Comparison of ENCODE assay signal across 27 mouse cellular contexts in the genomic region with DNA sequence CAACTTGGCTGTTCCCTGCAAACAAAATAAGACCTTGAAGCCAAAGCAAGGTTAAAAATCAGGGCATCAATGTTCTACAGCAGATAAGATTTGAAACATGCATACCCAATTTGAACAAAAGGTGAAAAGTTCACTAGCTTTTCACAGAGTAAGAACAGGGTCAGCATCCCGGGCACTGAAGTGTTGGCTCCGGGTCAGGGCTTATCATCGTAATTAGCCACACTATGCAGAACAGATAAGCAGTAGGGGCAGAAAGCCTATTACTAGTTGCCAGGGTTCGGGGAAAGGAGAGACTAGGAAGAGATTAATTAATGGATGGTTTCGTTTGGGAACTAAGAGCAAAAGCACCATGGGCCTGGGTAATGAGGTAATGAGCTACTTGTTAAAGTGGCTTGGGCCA.
DNase-seq lines count a peak whose midpoint lies in the region; ATAC-seq lines count a peak whose summit lies in the region.
"Had no signal": no experiment of that assay in that cellular context is flagged by ENCODE, and none has a peak within 500 bp of the region (broad histone marks: within the 10 kb centered on the region; RNA-seq: fewer than 3 reads in every experiment).

No protein-coding gene starts in this region.

- ATAC-seq in forebrain, embryonic 11.5 days (replicated peaks; ENCODE audit: low FRiP score): peak; percentile 35
- ATAC-seq in heart, embryonic 12.5 days (ENCODE audit: insufficient number of reproducible peaks, low FRiP score): no peak
- ATAC-seq in midbrain, embryonic 13.5 days: no peak
- ATAC-seq: activated CD4-positive, CD25-positive, alpha-beta regulatory T cell, adult 4 months; hindbrain, embryonic 16.5 days; midbrain, embryonic 15.5 days had no signal

- H3K36me3 ChIP-seq in forebrain, embryonic 11.5 days (ENCODE audit: control insufficient read depth, insufficient read depth, low read length): no peaks in the 10 kb centered on the region
- H3K36me3 ChIP-seq in forebrain, embryonic 10.5 days (replicated peaks): no peaks in the 10 kb centered on the region
- H3K36me3 ChIP-seq in heart, embryonic 12.5 days: no peaks in the 10 kb centered on the region
- H3K36me3 ChIP-seq in midbrain, embryonic 10.5 days: no peaks in the 10 kb centered on the region
- no peaks in the 10 kb centered on the region for H3K36me3 ChIP-seq in midbrain, embryonic 13.5 days
- H3K36me3 ChIP-seq: embryonic facial prominence, embryonic 13.5 days; midbrain, embryonic 15.5 days; neural tube, embryonic 15.5 days had no signal

- H3K4me3 ChIP-seq in forebrain, embryonic 11.5 days (ENCODE audit: low read depth, low read length): no peak overlapping the region
- H3K4me3 ChIP-seq in forebrain, embryonic 10.5 days: no peak overlapping the region
- H3K4me3 ChIP-seq in heart, embryonic 12.5 days: no peak overlapping the region
- no peak overlapping the region for H3K4me3 ChIP-seq in midbrain, embryonic 10.5 days
- H3K4me3 ChIP-seq in midbrain, embryonic 13.5 days (replicated peaks): no peak overlapping the region
- H3K4me3 ChIP-seq: embryonic facial prominence, embryonic 13.5 days; midbrain, embryonic 15.5 days; neural tube, embryonic 15.5 days had no signal

- H3K27me3 ChIP-seq in forebrain, embryonic 11.5 days (ENCODE audit: control insufficient read depth, insufficient read depth, low read length): no peaks in the 10 kb centered on the region
- peaks cover 4% of the 10 kb centered on the region; the same call in 1 of the 2 replicates for H3K27me3 ChIP-seq in forebrain, embryonic 10.5 days (ENCODE audit: poor library complexity, severe bottlenecking)
- no peaks in the 10 kb centered on the region for H3K27me3 ChIP-seq in heart, embryonic 12.5 days (replicated peaks)
- no peaks in the 10 kb centered on the region for H3K27me3 ChIP-seq in midbrain, embryonic 10.5 days (ENCODE audit: low read depth, poor library complexity, severe bottlenecking)
- no peaks in the 10 kb centered on the region for H3K27me3 ChIP-seq in midbrain, embryonic 13.5 days
- H3K27me3 ChIP-seq: embryonic facial prominence, embryonic 13.5 days; midbrain, embryonic 15.5 days; neural tube, embryonic 15.5 days had no signal

- no peaks in the 10 kb centered on the region for H3K4me1 ChIP-seq in forebrain, embryonic 11.5 days (replicated peaks; ENCODE audit: control insufficient read depth, insufficient read depth, low read length)
- peaks cover 27% of the 10 kb centered on the region for H3K4me1 ChIP-seq in forebrain, embryonic 10.5 days
- peaks cover 17% of the 10 kb centered on the region for H3K4me1 ChIP-seq in heart, embryonic 12.5 days (replicated peaks)
- peaks cover 25% of the 10 kb centered on the region for H3K4me1 ChIP-seq in midbrain, embryonic 10.5 days
- no peaks in the 10 kb centered on the region for H3K4me1 ChIP-seq in midbrain, embryonic 13.5 days (replicated peaks)
- H3K4me1 ChIP-seq: embryonic facial prominence, embryonic 13.5 days; midbrain, embryonic 15.5 days; neural tube, embryonic 15.5 days had no signal

- H3K4me2 ChIP-seq in forebrain, embryonic 11.5 days (ENCODE audit: low read depth, low read length, severe bottlenecking): no peak overlapping the region
- H3K4me2 ChIP-seq in heart, embryonic 12.5 days: 0 out of 2 replicates have a peak overlapping the region, but pooled peaks have one; percentile 6
- no peak overlapping the region for H3K4me2 ChIP-seq in midbrain, embryonic 13.5 days (replicated peaks)
- H3K4me2 ChIP-seq: embryonic facial prominence, embryonic 13.5 days; midbrain, embryonic 15.5 days; neural tube, embryonic 15.5 days had no signal

- H3K9me3 ChIP-seq in forebrain, embryonic 11.5 days (ENCODE audit: control insufficient read depth, low read length): no peaks in the 10 kb centered on the region
- H3K9me3 ChIP-seq in forebrain, embryonic 10.5 days: no peaks in the 10 kb centered on the region
- H3K9me3 ChIP-seq in heart, embryonic 12.5 days (replicated peaks): no peaks in the 10 kb centered on the region
- no peaks in the 10 kb centered on the region for H3K9me3 ChIP-seq in midbrain, embryonic 10.5 days (replicated peaks)
- H3K9me3 ChIP-seq in midbrain, embryonic 13.5 days: no peaks in the 10 kb centered on the region
- H3K9me3 ChIP-seq: embryonic facial prominence, embryonic 13.5 days; midbrain, embryonic 15.5 days; neural tube, embryonic 15.5 days had no signal

- no peak overlapping the region for H3K27ac ChIP-seq in forebrain, embryonic 11.5 days (ENCODE audit: low read depth, low read length)
- no peak overlapping the region for H3K27ac ChIP-seq in forebrain, embryonic 10.5 days
- H3K27ac ChIP-seq in heart, embryonic 12.5 days (ENCODE audit: poor library complexity, severe bottlenecking): no peak overlapping the region
- H3K27ac ChIP-seq in midbrain, embryonic 10.5 days (replicated peaks): 0 out of 2 replicates have a peak overlapping the region, but pooled peaks have one; percentile 55
- no peak overlapping the region for H3K27ac ChIP-seq in midbrain, embryonic 13.5 days
- H3K27ac ChIP-seq: embryonic facial prominence, embryonic 13.5 days; liver, embryonic 14.5 days; macrophage; midbrain, embryonic 15.5 days; neural tube, embryonic 15.5 days had no signal

- intact Hi-C loops in heart, postnatal 36 days (cut with DNase I): no loop called here

- no peak for DNase-seq in forebrain, embryonic 11.5 days (ENCODE audit: low spot score)
- DNase-seq in forebrain, embryonic 10.5 days (ENCODE audit: extremely low spot score, low spot score): no peak
- DNase-seq in heart, postnatal 36 days: no peak
- DNase-seq in kidney, adult 11 months: peak; percentile 4
- no peak for DNase-seq in kidney, postnatal 4 days
- DNase-seq in midbrain, embryonic 10.5 days (ENCODE audit: low spot score): no peak
- DNase-seq: adrenal gland, adult 2 months; adrenal gland, postnatal 36 days; cerebellum, adult 18-20 months; cerebellum, postnatal 10 days; gastrocnemius, postnatal 10 days; liver; lung, adult 2 months; lung, postnatal 10 days; right cerebral cortex, adult 18-20 months; spleen, adult 18-20 months; thymus, adult 2 months; thymus, postnatal 36 days had no signal

- no peak overlapping the region for H3K9ac ChIP-seq in forebrain, embryonic 11.5 days (ENCODE audit: low read length)
- H3K9ac ChIP-seq in heart, embryonic 12.5 days: no peak overlapping the region
- H3K9ac ChIP-seq in midbrain, embryonic 13.5 days (replicated peaks): no peak overlapping the region
- H3K9ac ChIP-seq: embryonic facial prominence, embryonic 13.5 days; liver, embryonic 14.5 days; midbrain, embryonic 15.5 days; neural tube, embryonic 15.5 days had no signal

- WGBS in forebrain, embryonic 11.5 days: 9% methylated on average over 5 of the region's 5 CpGs
- 5% methylated on average over 5 of the region's 5 CpGs for WGBS in forebrain, embryonic 10.5 days
- 5% methylated on average over 5 of the region's 5 CpGs for WGBS in heart, embryonic 12.5 days
- WGBS in midbrain, embryonic 10.5 days: 22% methylated on average over 5 of the region's 5 CpGs
- WGBS in midbrain, embryonic 13.5 days: 33% methylated on average over 5 of the region's 5 CpGs
